Mouse (Mus musculus) liver (tissue): ENCODE data around the gene Plekha1.

ENCODE experiments used
- DNase-seq: peaks from one replicate; pipeline ENCODE4 v3.0.0-alpha.2; 2020; ENCODE audit warnings: mixed read lengths

Plekha1 gene

DNA sequence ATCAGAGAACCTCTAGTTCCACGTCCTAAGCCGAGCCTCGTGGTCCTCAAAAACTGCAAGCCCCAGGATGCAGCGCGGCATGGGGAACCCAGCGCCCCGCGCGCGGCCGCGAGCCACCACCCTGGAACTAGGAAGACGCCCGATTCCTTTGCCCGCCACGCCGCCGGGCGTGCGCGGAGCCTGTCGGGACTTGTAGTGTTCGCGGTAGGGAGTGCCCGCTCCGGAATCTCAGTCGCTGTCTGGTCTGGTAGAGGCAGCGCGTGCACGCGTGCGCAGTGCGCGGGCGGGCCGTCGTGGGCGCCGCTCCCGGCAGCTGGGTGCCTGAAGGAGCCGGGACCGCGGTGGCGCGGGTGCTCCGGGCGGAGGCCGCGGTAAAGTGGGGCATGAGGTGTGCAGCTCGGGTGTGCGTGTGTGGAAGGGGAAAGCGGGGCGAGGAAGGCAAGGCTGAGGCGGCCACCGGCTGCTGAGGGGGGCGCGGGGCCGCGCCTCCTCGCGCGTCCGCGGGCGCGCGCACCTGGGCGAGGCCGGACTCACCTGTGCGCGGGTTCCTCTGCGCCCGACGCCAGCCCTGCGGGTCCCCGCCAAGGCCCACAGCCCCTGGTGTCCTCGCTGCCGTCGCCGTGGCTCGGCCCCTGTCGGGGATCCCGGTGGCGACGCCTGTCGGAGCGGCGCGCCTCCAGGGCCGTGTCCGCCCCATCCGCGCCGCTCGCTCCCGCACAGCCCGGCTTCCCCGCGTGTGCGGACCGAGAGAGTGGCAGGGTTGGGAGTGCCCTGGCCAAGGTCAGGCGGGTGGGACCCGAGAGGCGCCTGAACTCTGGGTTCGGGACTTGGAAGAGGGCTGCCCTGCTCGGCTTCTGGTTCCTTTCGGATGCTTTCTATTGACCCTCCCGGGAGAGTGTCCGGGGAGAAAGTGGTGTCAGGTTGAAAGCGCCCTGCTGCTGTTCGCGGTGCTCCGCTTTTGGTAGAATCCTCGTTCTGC lies at the start of gene Plekha1:
Plekha1 (plus strand) TSS at position 144 of the 979 bp plus-strand sequence.
- DNase-seq: peak; percentile 88

DNA sequence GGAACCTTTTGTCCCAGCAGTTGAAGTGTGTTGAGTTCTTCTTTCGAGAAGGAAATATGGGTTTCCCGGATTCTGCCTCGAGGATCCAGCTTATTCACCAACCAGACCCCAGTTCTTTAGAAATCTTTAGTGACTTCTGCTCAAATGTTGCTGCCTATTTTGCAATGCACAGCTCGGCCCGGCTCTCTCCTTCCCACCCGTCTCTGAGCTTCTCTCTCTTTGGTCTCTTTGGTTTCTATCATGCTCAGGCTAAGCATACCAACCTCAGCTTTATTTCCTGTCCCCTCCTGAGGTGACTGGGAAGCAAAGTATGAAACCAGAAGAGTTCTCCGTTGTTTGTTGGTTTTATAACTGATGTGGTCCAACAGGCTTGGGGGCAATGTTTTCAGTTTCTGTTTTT lies 49.3 kb upstream of the Plekha1 start:
- no peak for DNase-seq

DNA sequence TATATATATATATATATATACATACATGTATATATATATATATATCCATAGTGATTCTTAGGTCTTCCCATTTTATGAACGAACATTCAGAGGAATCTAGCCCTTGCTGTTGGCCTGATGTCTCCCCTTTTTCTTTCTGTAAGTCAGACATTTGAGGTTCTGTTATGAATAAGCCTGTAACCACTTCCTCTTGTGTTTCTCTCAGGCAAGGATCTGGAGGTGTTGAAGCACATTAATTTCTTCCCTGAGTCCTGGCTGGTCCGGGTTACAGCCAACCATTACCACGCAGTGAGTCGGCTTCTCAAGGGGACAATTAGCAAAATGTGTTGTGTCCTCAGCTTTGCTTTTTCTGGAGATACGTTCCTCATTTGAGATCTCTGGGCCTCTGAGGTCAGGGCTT lies 46.7 kb upstream of the Plekha1 start:
- DNase-seq: no peak

DNA sequence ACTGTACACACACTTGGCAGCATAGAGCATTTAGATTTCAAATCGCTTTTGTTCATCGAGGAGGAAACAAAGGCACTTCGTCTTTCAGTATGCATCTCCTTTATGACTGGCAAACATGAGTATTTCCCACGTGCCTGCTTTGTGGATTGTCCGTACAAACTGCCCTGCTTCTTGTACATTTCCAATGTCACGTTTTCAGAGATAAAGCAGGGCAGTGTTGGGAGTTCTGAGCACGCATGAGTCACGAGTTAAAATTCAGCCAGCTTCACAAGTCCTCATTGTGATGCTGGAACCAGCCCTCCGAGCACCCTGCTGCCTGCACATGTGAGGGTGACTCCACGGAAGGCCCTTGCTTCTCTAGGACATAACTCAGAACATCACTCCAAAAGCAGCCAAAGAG lies 45.9 kb upstream of the Plekha1 start:
- DNase-seq: no peak

DNA sequence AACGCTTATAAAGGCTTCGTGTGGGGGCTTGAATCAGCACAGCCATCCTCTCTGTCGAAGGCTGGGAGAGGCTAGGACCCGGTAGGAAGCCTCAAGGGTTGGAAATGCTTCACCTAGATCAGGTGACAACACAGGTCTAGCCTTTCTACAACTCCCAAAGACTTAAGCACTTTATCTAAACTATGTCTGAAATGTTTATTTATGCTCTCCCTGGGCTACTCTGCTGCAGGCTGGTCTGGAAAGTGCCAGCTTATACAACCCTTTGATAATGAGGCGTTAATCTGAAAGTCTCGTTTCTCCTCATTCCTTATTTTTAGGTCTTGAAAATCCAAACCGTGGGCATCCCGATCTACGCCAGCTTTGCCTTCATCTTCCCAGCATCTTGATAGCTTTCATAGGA lies 41.6 kb upstream of the Plekha1 start:
- no peak for DNase-seq

DNA sequence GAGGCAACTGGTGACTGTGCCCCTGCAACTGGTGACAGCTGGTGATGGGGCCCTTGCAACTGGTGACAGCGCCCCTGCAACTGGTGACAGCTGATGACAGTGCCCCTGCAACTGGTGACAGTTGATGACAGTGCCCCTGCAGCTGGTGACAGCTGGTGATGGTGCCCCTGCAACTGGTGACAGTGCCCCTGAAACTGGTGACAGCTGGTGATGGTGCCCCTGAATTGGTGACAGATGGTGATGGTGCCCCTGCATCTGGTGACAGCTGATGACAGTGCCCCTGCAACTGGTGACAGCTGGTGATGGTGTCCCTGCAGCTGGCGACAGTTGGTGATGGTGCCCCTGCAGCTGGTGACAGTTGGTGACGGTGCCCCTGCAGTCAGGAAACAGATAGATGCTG lies 39.2 kb upstream of the Plekha1 start:
- DNase-seq: no peak

DNA sequence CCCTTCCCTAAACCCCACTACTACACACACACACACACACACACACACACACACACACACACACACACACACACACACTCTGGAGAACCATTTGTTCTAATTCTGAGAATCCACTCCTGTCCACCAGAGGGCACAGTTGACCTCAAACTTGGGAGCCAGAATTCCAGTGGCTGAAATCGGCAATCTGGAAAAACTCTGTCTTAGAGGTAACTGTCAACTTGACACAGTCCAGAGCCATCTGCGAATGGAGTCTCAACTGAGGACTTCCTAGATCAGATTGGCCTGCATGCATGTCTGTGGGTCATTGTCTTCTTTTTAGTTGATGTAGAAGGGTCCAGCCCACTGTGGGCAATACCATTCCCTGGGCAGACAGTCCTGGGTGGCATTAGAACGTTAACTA lies 38.1 kb upstream of the Plekha1 start:
- DNase-seq: peak; percentile 18

DNA sequence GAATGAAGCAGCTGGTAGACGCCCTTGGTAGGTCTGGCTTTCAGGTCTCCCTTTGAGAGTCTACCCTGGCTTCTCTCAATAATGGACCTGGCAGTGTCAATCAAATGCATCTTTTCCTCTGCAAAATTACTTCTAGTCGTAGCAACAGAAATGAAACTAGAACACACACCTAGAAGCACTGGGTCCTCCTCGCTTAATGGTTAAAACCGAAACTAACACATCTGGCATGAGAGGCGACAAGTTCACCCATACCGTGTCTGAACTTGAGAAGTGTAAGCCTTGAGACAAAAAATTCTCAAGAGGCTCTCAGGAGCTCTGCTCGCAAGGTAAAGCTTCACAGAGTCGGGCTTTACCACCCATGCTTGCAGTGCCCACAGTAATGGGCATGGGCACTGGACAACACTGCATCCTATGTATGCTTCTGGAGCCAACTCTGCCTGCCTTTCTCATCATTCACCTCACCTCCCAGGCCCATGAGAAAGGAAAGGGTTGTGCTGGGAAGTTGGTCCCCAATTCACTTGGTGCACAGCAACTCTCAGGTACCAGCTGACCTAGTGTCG lies 37.6 kb upstream of the Plekha1 start:
- DNase-seq: no peak

DNA sequence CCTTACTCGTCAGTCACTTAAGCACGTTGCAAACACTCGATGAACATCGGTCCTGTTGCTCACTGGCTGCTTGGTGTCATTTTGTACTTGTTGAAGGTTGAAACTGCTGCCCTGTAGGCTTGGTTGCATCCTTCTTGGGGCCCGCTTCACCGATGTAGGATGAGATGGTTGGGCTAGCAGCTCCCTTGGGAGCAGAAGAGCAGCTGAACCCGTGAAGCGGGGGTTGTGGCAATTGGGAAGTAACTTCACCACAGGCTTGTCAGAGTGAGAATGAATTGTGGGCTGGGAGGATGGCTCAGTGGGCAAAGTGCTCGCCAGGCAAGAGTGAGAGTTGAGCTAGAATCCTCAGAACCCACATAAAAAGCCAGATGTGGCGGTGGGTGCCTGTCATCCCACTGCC lies 37.1 kb upstream of the Plekha1 start:
- no peak for DNase-seq

DNA sequence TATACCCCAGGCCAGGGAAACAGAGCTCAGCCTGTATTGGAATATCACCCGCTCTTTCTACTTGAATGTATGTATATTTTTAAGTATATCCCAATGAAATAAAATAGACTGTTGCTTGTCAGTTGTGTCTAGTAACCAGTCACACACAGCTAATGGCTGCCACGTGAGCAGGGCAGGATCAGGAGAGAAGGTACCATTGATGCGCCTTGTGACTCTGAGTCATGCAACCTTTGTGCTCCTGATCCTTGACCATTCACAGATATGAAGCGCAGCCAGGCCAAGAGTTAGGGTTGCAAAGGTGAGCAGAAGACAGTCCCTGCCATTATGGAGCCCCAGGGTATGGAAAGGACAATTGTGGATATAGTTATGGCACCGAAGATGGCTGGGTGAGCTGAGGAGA lies 34.0 kb upstream of the Plekha1 start:
- no peak for DNase-seq

DNA sequence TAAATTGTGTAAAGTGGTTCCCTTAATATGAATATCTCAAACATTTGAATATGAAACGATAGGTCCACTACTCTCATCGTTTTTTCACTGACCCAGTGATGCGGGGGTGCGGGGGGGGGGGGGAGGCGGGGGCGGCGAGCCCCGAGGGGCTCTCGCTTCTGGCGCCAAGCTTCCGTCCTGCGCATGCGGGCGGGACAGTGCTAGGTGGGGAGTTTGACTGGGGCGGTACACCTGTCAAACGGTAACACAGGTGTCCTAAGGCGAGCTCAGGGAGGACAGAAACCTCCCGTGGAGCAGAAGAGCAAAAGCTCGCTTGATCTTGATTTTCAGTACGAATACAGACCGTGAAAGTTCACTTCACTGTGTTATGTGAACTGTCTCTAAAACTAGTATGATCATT lies 31.3 kb upstream of the Plekha1 start:
- peak; percentile 89 for DNase-seq

DNA sequence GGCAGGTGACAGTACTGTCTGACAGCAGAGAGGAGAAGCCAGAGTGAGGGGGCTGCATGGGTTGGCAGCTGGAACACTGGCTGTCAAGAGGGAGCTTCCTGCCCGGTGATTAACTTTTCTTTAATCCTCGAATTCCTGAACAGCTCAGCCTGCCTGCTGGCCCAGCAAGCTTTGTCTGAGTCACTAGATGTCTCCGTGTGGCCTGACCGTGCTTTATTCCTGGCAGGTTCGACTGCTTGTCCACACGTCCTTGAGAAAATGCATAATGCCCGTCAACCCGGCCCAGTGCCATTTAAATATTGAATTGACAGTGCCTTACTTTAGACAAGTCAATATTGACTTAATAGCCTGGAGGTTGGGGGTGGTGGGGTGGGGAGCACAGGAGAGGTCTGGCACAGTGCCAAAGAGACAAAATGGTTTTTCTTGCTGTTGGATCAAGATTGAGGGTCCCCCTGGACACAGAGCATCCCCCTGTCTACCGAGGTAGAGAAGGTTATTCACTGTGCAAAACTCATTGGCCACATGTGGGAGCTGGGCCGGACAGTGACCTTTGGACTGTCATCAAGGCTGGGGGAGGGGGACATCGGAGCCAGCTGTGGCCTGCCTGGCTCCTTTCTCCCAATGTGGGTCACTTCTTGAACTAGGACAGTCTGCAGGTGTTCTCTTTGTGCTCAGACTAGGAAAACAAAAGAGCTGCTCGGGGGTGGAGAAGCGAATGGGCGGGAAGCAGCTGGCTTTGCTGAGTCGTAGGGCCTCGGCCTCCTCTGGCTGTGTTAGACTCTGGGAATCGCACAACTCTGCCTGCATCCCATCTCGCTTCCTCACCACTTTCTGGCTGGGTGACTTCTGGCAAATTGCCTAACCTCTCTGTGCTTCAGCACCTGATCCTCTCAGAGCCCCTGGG lies 30.3 kb upstream of the Plekha1 start:
- DNase-seq: peak; percentile 36

DNA sequence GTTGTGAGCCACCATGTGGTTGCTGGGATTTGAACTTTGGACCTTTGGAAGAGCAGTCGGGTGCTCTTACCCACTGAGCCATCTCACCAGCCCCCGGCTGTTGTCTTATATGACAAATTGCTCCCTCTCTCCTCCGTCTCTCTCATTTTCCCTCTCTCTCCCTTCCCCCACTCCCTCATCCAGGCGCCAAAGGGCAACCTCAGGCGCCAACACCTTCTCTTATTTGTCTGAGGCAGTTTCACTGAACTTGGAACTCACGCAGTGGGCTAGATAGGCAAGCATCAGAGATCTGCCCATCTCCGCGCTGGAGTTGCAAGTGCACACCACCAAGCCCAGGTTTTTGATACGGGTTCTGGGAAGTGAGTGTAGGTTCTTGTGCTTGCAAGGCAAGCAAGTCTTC lies 29.5 kb upstream of the Plekha1 start:
- DNase-seq: no peak

DNA sequence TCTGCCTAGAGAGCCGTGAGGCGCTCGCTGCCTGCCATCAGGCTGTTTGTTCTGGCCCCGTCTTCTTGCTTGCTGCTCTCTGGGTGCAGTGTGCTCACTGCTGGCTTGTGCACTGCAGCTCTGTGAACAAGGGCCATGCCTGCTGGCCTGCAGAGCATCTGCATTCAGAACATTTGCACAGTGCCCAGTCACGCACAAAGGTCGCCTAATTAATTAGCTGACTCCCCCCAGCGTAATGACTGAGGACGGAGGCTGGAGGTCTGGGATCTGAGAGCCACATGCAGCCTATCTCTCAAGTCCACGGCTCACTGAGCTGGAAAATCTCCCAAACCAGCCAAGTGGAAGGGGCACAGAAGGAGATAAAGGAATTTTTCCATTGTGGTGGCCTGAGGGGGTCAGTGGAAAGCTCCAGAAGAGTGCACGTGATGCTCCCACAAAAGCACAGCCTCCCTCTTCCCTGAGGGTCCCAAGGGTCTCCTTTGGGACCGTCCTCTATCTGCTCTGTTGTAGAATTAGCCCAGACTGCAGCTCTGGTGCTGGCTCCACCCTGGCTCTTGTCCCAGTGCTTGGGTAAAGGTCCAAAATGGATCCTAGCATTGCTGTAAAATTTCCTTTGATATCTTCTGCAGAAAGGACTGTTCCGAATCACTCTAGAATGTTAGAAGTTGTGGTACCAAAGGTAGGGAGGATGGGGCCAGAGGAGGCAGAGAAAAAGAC lies 27.5 kb upstream of the Plekha1 start:
- DNase-seq: no peak

DNA sequence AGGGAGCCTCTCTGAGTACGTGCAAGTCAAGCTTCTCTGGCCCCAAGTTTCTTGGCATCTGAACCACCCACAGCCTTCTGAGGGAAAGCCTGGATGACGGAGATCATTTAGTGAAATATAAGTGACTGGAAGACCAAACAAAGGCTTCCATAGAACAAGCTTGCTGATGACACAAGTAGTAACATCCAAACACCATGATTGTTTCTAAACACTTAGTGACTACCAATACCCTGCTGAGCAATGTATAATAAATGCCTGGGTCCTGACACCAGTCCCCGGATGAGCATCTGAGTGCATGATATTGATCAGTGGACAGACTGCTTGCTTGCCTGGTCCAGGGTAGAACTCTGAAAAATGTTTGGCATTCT lies 26.9 kb upstream of the Plekha1 start:
- DNase-seq: no peak

DNA sequence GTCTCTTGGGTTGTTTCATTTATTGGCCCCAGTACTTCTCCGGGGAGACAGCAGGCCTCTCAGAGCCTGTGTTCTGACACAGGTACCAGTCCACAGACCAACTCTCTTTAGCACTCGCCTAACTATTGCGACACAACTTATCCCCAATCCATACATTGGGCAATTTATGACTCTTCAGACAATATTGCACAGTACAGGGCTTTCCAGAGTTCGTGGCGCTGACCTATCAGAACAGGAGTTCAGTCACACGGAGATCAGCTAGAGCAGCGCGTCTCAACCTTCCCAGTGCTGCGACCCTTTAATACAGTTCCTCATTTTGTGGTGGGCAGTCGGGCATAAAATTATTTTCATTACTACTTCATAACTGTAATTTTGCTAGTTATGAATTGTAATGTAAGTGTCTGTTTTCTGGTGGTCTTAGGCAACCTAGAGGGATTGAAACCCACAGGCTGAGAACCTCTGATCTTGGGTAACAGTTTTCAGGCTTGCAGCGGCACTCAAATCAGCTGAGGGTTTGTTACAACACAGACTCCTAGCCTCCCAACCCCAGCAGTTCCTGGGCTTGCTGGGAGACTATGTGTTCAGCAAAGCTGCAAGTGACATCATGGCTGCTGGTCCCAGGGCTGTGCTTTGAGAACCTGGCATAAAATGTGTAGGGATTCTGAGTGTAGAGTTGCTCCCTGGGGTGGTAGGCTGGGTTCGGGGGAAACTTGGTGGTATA lies 26.0 kb upstream of the Plekha1 start:
- no peak for DNase-seq

DNA sequence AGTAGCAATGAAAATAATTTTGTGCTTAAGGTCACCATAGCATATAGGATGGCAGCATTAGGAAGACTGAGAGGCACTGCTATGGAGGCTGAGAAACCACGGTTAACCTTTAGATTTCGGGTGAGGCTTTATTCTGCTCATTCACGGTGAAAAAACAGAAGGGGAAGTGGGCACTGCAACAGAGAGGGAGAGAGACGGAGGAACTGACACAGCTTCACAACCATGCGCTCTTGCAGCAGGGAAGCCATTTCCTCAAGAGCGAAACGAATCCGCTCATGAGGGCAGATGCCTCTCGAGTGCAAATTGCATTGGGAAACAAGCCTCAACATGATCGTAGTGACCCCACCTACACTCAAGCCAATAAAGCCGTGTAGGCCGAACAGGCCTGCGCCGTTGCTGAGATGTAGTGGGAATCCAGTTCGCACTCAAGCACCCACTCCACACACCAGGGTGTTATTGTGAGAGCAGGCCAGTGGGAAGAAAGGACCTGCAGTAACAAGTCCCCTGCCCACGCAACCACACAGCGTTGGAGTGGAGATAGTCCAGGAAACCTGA lies 18.3 kb upstream of the Plekha1 start:
- DNase-seq: no peak

DNA sequence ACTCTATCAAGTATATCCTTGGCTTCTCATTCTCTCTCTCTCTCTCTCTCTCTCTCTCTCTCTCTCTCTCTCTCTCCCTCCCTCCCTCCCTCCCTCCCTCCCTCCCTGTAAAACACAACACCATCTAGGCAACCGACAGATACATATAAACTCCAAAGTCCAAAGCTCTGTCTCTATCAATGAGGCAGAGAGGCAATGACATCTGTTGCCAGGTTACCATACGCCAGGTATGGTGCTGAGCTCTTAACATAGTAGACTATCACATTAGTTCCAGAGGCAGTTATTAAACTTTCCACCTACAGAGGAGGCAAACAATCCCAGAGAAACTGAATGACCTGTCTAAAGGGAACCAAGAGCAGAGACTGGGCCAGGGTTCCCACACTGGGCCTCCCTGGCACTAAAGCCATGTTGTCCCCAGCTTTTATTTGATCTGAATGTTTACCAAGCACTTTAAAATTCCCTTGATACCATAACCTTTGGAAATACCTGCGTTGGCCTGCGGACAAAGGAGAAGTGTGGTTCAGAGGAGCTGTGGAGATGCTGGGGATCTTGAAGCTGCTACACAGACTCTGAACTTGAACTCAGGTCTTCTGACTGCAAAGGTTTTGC lies 10.8 kb upstream of the Plekha1 start:
- no peak for DNase-seq

DNA sequence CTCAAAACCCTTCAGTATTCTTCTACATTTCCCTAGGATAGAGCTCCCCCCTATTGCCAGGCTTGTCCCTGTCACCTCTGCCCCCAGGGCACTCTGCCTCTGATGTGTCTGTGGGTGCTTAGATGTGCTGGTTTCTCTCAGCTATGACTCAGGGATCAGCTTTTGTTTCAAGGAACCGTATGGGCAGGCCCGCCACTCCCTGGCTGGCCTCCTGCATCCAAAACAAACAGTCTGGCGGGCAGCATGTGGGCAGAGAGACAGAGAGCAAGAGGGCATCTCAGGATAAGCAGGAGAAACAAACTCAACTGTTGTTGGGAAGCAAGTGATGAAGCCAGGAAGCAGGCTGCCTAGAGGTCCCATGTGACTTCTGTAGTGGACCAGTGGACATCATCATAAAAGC lies 9.9 kb upstream of the Plekha1 start:
- no peak for DNase-seq

DNA sequence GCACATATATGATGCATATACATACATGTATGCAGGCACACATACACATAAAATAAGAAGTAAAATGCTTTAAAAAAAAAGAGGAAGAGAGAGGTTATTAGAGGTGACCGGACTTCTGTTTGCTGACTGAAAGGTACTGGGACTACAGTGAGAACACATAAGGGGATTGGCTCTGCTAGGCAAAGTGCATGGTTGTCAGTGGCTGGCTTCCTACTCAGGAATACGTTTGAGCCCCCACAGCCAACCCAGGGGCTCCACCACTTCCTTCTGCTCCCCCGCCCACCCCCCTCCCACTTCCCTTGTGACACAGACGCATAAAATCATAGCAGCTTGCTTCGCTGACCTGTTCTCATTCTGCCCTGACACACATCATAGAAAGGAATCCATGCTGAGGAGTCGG lies 7.6 kb upstream of the Plekha1 start:
- DNase-seq: no peak

DNA sequence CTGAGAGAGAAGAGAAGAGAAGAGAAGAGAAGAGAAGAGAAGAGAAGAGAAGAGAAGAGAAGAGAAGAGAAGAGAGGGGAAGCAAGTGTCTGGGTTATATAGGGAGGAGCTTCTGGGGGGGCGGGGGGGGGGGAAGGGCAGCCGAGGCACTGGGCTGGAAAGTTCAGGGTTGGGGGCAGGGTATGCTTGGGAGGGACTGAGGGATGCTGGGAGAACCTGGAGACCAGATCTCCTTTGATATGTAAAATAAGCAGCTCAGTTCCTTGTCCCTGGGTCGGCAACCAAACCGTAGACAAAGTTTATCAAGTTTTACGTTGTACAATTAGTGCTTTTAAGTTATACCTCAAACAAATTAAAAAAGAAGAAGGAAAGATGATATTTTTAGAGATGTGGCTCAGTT lies 5.6 kb upstream of the Plekha1 start:
- DNase-seq: no peak
